Mouse (Mus musculus): Measurements from ENCODE around the gene Uaca.

Uaca gene

DNA sequence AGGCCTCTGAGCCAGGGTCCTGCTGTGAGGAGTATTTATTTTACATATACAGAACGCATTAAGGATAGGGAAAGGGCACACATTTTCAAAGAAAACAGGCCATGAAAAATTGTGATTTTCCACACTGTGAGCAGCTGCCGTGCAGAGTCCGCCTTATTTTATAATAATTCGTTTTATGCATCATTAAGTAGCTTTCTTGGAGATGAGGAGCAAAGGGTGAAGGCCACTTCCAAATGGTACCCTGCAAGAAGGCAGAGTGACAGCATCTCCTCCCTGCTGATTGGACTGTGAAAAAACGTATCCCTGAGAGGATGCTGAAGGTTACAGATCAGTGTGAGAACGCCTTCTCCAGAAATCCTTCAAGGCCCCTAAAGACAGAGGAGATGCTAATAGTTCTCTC lies 90.8 kb downstream of the Uaca start:
- no peak for DNase-seq (ENCODE audit: low spot score in 2 of 2)

DNA sequence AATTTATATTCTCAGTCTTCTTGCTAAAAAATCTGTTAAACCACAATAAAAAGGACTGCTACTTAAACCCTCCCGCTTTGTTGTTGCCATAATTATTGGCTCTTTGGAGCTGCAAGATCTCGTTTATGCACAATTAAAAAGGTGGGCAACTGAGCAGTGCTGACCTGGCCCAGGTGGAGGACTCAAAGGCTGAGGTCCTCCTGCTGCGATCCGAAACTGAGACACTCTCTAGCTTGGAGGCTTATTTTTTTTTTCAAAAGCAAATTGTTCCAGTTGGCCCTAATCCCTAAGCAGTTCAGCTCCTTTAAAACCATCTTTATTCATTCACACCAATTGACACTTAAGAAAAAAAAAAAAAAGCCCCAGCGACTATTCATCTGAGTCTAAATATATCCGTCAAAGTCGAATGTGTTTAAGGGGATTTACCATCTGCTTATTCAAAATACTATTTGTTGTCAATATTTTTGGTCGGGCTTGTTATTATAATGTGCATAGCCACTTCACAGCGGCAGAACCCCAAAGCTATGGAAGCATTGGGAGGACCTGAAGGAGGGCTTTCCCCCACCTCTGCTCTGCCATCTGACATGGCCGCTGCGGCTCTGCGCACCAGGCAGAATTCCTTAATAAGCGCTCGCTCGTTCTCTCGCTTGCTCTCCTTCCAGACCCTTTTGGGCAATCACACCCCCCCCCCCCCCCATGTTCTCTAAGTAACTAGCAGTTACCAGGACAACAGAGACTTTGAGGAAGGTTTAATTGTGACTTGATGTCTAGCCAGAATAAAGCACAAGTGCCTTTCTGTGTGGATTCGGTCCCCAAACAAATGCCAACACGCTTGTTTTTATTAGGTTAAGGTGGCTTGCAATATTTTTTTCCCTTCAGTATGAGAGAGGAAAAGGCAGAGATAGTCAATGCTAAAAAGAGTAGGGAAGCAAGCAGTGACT lies 92.4 kb downstream of the Uaca start:
- no peak for DNase-seq (ENCODE audit: low spot score in 2 of 2)

DNA sequence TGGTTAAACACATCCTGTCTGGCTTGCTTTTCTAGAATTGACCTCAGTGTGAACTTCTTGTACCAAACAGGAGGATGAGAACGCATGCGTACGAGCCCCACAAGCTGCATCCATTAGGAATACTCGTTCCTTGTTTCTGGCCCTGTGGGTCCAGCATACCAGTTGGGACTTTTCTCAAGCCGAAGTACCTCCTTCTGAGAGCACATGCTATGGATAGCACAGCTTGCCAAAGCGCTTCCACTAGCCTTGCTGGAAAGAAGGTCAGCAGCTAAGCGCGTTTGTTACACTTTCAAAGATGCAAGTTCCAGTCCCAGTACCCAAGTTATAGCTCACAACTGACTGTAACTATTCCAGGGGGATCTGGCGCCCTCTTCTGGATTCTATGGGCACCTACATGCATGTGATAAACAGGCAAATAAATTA lies 93.1 kb downstream of the Uaca start:
- no peak for DNase-seq (ENCODE audit: low spot score in 2 of 2)

DNA sequence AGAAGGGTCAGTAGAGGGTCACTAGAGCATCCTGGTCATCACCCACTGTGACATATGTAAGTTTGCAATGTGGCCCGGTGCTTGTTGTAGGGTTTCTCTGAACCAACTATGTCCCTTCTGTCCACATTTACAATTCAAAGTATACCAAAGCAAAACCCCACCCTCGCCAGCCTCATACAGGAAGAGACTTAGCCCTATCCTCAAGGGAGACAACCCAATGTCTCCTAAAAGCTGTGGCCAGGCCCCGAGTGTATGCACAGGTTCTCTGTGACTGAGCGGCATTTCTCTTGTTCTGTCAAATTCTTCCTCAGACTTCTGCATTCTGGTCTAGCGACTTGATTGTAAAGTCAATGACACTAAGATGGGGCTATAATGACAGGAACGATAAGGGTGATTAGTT lies 99.2 kb downstream of the Uaca start:
- DNase-seq (ENCODE audit: low spot score in 2 of 2), result no peak

DNA sequence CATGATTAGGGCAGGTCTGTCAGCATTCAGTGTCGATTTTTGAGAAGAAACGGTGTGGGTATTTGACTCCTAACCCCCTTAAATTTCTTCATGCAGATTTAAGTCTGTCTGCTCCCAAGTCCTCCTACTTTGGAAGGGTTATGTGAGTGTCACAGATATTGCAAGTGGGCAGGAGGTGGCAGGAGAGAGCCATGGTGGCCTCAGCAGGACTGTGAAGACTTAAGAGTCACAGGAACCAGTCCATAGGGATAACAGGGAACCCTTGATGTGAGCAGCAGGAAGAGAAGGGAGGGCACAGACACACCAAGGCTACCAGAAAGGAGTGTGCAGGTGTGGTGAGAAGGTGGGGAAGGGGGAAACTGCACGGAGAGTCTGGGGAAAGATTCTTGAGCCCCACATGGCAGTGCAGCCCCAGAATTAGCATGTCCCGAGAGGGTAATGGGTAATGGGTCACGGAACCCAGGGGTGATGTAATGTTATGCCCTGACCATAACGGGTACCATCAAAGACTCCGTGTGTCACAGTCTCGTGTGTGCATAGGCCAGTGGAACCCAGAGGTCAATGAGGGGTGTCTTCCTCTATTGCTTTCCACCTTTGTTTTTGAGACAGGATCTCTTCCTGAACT lies 101.3 kb downstream of the Uaca start:
- DNase-seq (ENCODE audit: low spot score in 2 of 2), result peak; percentile 47 to 57

DNA sequence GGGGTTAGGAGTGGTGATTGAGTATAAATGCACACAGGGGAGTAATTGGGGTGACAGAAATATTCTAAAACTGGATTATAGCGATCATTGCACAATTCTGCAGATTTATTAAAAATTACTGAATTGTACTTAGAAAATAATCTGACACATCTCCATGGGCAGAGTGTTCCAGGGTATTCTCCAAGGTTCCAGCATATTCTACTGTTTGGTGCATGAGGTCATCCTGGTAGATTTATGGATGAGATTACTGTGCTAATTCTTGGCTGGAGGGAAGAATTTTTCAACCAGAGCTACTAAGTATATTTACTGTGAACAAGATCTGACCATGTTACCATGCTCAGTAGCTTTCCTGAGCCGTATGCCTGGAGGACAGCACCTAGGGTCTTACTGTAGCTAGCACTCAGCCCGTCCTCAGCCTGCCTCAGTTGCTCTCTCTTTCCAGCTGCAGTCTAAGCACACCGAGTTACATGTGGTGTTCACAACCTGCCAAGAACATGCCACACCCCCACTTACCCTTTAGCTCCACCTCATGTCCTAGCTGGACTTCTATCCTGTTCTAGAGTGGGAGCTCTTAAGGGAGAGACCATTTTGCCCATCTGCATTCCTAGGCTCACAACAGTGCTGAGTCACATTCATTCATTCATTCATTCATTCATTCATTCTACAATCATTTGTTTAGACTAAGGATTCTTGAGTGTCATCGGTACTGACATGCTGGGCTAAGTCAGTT lies 104.1 kb downstream of the Uaca start:
- DNase-seq (ENCODE audit: low spot score in 2 of 2), result no peak

DNA sequence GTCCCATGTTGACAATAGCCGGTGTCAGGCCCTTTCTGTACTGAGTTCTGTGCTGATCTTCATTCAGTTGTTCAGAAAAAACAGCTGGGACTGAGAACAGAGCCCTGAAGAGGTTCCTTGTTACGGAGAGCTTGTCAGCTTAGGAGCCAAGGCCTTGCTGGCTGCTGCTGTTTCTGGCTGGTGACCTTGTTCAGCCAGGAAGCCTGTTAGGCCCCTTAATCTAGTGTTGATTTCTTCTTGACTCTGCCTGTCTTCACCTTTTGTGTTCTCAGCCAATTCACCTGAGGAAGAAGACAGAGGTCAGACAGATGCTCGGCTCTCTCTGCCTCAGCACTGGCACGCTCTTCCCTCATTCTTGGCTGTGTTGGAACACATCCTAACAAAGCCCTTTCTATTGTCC lies 104.9 kb downstream of the Uaca start:
- DNase-seq (ENCODE audit: low spot score in 2 of 2), result no peak

DNA sequence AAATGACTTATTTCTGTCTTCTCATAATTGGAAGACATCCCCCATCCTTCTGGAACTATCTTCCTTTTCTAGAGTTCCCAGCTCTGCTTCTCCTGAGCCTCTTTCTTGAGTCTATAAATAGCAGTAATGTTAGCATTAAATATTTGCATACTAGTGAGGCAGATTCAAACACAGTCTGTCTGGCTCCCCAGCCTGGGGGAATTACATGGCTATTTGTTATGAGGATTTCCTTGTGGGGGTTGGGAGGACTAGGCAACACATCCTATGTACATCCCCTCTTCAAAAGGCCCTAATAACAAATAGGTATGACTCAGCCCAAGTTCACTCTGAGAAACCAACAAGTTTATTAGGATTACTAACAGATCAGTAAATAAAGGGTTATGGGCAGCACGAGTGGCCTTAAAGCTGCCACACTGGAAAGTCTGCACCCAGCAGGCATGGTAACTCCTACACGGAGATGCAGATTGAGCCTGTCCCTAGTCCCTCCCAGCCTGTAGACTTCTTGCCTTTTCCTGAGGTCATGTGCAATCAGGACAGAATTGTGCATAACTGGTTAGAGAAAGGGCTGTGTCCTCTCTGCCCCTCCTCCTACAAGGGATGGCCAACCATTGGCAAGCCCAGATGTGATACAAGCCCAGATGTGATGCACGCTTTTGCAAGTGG lies 105.6 kb downstream of the Uaca start:
- DNase-seq (ENCODE audit: low spot score in 2 of 2), result no peak

DNA sequence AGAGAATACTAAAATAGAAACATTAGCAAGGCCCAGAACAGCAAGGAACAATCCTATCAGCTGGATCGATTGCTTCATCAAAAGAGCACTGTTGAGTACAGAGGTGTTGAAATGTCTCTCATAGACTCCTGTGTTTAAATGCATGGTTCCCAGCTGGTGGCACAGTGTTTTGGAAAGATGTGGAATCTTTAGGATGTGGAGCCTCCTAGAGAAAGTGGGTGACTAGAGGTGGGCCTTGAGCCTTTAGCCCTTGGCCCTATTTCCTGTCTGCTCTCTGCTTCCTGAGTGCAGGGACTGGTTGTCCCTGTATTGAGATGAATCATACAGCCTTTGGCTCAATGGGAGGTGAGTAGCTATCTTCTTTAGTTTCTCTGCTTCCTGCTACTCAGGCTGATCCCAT lies 117.9 kb downstream of the Uaca start:
- no peak for DNase-seq (ENCODE audit: low spot score in 2 of 2)

DNA sequence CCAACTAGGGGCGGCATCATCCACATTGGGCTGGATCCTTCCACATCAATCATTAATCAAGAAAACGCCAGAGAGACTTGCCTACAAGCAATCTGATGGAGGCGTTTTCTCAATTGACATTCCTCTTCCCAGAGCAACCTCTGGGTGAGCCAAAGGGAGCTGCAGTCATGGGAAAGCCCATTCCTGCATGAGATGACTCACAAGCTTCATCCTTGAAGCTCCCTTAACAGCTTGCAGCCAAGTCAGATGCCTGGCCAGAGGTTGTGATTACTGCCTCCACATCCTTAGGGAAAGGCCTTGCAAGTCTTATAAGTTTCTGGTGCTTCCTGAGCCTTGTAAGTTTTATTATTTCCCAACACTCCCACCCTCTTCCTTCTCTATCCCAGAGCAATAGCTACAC lies 119.3 kb downstream of the Uaca start:
- no peak for DNase-seq (ENCODE audit: low spot score in 2 of 2)

DNA sequence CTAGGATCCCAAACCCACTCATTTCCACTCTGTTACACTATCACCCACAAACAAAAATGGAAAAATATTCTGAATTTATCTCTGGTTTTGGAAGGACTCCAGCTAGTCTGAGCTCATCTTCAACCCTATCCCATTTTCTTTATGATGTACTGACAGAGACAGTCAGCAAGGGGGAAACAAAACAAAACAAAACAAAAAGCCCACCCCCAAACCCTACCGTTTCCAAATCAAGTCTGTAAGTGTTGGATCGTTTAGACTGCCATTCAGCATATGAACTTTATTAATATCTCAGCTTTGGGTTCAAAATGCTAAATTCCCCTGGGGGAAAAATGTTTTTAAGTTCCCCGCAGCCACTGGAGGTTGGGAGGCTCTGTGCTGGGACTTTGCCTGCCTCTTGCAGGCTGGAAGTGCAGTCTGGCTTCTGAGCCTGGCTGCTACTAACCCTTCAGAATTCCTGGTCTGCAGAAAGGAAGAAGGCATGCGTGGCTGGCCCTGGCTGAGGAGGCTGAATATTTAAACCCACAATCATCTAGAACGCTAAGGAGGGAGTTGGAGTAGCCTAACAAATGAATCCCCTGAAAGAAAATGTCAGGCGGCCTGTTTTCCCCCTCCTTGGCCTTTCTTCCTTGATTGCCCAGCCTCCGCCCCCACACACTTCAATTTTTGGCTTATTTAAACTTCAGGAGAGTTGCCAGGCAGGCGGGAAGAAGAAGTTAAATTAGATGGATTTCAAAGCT lies 125.8 kb downstream of the Uaca start:
- DNase-seq (ENCODE audit: low spot score in 2 of 2), result no peak

DNA sequence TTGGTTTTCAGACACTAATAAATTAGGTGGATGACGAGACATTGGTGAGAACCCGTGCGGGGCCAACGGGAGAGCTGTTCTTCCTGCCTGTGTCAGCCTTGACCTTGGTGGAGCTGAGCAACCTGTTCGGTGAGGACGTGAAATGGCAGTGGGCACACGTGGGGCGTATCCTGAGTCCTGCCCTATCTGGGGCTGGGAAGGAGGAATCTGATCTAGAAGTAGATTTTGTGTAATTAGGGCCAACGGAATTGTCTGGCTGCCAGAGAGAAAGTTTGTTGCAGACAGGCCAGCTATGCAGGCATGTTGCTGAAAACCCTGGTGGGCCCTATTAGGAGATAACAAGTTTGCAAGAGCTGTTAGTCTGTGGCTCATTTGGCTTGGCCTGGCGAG lies 126.3 kb downstream of the Uaca start:
- no peak for DNase-seq (ENCODE audit: low spot score in 2 of 2)

DNA sequence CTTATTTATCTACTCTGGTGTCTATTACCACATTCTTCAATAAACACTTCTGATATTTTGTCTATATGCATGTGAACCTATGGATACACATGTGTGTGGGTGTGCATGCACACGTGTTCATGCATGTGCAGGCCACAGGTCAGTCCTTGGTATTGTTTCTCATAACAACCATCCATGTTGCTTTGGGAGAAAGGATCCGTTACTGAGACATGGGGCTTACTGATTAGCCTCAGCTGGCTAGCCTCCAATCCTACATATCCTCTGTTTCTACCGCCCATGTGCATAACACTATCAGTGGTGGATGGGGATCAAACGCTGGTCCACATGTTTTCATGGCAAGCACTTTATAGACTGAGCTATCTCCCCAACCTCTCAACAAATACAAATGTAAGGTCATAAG lies 126.9 kb downstream of the Uaca start:
- no peak for DNase-seq (ENCODE audit: low spot score in 2 of 2)

DNA sequence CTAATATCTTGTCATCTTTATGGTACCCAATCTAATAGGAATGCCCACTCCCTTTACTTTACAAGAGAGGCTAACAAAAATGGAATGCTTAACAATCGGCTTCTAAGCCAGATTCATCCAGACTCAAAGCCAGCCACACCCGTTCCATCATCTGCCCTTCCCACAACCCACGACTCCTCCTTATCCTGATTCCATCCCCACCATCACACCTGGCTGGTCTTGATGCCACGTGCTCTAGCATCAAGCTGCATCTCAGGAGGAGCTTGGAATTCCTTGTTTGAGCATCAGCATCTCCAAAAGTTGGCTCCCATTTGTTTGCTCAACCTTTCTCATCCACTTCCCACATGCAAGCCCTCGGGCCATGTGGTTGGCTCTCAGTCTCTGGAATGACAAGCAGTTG lies 127.5 kb downstream of the Uaca start:
- DNase-seq (ENCODE audit: low spot score in 2 of 2), result no peak

DNA sequence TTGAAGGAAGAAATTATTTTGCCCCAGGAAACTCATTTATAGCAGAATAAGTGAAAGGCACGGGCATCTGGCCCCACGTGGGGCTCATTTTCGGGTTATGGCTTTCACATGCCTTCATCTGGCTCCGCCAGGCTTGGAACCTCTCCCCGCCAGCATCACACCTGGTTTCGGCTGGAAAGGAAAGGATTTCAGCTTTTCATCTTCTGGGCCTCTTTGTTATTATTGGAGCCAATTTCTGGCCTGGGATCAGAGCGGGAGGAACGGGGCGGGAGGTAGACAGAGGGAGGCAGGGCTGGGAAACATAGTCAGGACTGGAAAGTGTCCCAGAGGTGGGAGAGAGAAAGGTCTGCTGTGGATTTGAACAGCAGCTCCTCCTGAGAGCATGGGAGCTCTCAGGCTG lies 132.0 kb downstream of the Uaca start:
- DNase-seq (ENCODE audit: low spot score in 2 of 2), result no peak

DNA sequence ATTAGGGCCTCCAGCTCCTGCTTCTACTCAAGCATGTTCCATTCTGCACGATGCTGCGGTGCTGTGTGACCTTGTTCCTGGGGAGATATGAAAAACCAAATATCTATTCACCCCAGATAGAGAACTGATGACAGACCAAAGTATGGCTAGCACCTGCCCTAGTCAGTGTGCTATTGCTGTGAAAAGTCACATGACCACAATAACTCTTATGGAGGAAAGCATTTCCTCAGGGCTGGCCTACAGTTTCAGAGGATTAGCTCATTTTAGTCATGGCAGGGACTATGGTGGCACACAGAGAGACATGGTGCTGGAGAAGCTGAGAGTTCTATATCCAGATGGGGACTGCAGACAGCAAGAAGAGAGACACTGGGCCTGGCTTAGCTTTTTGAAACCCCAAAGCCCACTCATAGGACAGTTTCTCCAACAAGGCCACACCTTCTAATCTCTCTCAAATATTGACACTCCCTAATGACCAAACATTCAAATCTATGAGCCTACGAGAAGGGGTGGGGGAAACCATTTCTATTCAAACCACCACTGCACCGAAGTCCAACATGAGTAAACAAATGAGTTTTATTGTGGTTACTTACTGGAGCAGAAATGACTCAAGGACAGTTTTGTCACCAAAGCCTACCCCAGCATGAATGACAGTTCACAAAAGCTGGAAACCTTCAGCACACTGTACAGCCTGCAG lies 135.1 kb downstream of the Uaca start:
- DNase-seq (ENCODE audit: low spot score in 2 of 2), result no peak

All from frontal cortex, postnatal 14 days (tissue).